Mouse (Mus musculus): Measurements from ENCODE around the gene Hmg20a. TPM values are rescaled to one million over a fixed set of nuclear protein-coding genes. Genes with fewer than 3 reads are reported as not detected.

Gene Hmg20a
- polyA plus RNA-seq, 1 experiment from 2014 or later = 72.6 TPM

DNA sequence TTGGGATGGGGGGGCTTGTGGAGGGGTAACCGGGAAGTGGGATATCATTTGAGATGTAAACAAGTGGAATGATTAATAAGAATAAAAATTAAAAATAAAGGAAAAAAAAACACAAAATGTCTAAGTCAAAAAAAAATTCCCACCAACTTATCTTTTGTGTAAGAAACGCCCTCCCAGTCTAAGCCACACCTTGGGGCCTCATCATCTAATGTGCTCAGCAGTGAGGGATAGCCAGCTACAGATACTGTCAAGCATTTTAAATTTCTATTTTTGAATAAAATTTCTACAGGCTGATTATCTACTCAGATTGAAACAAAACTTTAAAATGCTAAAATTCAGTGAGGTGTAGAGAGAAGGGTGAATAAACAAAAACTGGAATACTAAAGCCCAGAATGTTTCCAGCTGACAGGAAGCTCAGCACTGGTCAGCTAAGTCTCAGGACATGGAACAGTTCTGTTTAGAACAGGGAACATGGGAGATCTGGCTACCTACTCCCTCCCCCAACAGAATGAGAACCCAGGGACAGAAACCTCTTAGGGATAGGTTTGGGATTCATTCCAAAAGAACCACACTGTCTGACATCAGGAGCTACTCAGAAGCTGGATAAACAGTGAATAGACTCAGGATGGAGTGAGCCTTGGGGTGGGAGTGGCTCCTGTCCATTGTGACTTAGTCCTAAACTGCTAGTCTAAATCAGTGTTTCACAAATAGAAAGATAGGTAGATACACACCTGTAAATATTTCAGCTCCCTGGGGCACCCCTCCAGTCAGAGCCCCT lies 34.8 kb downstream of the Hmg20a start:
- Histone ChIP-seq H3K4me3 (replicated peaks) (no peak overlapping the region), H3K4me2 (no peak overlapping the region), H3K27me3 (replicated peaks) (no peaks in the 10 kb centered on the region), H3K9ac (replicated peaks) (no peak overlapping the region), H3K36me3 (0 out of 2 replicates have a peak, but pooled peaks cover 3% of the 10 kb centered on the region), H3K4me1 (peaks cover 5% of the 10 kb centered on the region; the same call in 1 of the 2 replicates), H3K27ac (replicated peaks) (no peak overlapping the region), H3K9me3 (replicated peaks) (no peaks in the 10 kb centered on the region)
- ATAC-seq (ENCODE audit: low FRiP score) = no peak
- WGBS = 89% methylated on average over 2 of the region's 2 CpGs

DNA sequence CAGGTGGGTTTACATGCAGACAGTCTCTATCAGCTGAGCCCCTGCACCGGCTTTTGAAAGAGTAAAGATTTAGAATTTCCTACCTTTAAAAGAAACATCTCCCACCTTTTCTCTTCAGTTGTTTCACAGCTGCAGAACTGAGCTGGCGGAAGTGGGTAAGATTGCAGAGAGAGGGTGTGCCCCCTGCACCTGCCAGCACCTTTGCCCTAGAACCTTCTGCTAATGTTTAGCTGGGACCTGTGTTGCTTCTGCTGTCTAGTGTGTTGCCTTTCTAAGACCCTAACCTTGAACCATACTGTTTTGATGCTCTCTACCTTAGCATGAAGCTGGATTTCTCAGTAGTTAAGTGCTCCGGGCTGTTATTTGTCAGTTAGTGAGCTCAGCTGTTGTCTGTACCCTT lies 38.0 kb downstream of the Hmg20a start:
- Histone ChIP-seq H3K9me3 (replicated peaks) (no peaks in the 10 kb centered on the region), H3K4me3 (replicated peaks) (no peak overlapping the region), H3K27me3 (replicated peaks) (no peaks in the 10 kb centered on the region), H3K27ac (replicated peaks) (no peak overlapping the region), H3K36me3 (0 out of 2 replicates have a peak, but pooled peaks cover 3% of the 10 kb centered on the region), H3K4me2 (no peak overlapping the region), H3K9ac (replicated peaks) (no peak overlapping the region), H3K4me1 (peaks cover 8% of the 10 kb centered on the region; the same call in 1 of the 2 replicates)
- 96% methylated on average over 3 of the region's 3 CpGs for WGBS
- no peak for ATAC-seq (ENCODE audit: low FRiP score)

DNA sequence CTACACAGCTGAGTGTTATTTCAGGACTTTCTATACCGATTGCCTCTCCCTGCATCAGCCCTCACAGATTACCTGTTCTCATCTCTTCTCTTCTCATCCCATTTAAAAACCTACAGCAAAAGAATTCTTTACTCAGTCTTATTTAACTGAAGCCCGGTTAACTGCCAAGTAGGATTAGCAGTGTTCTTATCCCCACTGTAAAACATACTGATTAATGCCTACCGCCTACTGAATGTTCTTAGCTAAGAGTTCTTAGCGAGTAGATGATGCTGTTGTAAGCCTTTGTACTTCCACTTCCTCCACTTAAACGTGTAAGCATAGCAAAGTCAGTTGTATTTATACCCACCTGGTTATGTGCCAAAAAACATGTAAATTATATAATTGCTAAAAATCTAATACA lies 42.6 kb downstream of the Hmg20a start:
- Histone ChIP-seq H3K4me1 (peaks cover 28% of the 10 kb centered on the region), H3K36me3 (no peaks in the 10 kb centered on the region), H3K27ac (replicated peaks) (no peak overlapping the region), H3K9me3 (replicated peaks) (no peaks in the 10 kb centered on the region), H3K27me3 (replicated peaks) (no peaks in the 10 kb centered on the region), H3K4me3 (replicated peaks) (no peak overlapping the region), H3K4me2 (no peak overlapping the region), H3K9ac (replicated peaks) (no peak overlapping the region)
- no peak for ATAC-seq (ENCODE audit: low FRiP score)
- 83% methylated on average over 5 of the region's 5 CpGs for WGBS

DNA sequence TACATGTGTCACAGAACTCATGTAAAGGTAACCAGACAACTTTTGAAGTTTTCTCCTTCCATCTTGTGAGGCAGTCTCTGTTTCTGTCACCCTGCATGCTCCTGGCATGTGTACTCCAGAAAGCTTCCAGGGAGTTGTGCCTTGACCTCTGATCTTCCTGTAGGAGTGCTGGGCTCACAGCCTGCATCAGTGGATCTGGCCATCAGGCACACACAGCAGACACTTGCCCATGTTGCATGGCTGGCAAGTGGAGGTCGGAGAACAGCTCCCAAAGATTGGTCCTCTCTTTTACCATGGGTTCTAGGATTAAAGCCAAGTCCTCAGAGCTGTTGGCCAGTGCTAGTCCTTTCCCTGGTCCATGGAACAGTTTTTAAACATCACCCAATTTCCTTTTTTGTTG lies 44.2 kb downstream of the Hmg20a start:
- peaks cover 36% of the 10 kb centered on the region for H3K4me1 ChIP-seq
- H3K4me3 ChIP-seq (replicated peaks) = no peak overlapping the region
- 100% methylated on average over 1 of the region's 1 CpGs for whole genome bisulfite sequencing
- ATAC-seq (ENCODE audit: low FRiP score) = no peak
- H3K27me3 ChIP-seq (replicated peaks) = no peaks in the 10 kb centered on the region
- H3K9ac ChIP-seq (replicated peaks) = no peak overlapping the region
- H3K27ac ChIP-seq (replicated peaks) = no peak overlapping the region
- H3K36me3 ChIP-seq = no peaks in the 10 kb centered on the region
- H3K9me3 ChIP-seq (replicated peaks) = no peaks in the 10 kb centered on the region
- no peak overlapping the region for H3K4me2 ChIP-seq

DNA sequence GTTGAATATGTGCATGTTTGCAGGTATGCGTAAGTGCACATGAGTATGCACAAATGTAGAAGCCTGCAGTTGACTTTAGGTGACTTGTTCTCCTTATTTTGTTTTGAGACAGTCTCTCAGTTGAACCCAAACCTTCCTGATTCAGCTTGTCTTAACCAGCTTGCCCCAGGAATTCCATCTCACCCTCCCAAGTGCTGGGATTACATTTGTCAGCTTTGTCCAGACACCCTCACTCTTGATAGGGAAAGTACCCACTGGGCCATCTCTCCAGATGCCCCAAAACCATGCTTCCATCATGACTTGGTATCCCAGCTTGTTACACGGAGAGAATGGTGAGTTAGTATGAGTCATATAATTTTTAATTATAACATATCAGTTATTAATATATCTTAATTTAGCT lies 44.6 kb downstream of the Hmg20a start:
- ATAC-seq (ENCODE audit: low FRiP score) = no peak
- Histone ChIP-seq H3K9me3 (replicated peaks) (no peaks in the 10 kb centered on the region), H3K4me2 (no peak overlapping the region), H3K9ac (replicated peaks) (no peak overlapping the region), H3K36me3 (no peaks in the 10 kb centered on the region), H3K4me3 (replicated peaks) (no peak overlapping the region), H3K4me1 (peaks cover 39% of the 10 kb centered on the region), H3K27me3 (replicated peaks) (no peaks in the 10 kb centered on the region), H3K27ac (replicated peaks) (no peak overlapping the region)
- 90% methylated on average over 2 of the region's 2 CpGs for whole genome bisulfite sequencing

DNA sequence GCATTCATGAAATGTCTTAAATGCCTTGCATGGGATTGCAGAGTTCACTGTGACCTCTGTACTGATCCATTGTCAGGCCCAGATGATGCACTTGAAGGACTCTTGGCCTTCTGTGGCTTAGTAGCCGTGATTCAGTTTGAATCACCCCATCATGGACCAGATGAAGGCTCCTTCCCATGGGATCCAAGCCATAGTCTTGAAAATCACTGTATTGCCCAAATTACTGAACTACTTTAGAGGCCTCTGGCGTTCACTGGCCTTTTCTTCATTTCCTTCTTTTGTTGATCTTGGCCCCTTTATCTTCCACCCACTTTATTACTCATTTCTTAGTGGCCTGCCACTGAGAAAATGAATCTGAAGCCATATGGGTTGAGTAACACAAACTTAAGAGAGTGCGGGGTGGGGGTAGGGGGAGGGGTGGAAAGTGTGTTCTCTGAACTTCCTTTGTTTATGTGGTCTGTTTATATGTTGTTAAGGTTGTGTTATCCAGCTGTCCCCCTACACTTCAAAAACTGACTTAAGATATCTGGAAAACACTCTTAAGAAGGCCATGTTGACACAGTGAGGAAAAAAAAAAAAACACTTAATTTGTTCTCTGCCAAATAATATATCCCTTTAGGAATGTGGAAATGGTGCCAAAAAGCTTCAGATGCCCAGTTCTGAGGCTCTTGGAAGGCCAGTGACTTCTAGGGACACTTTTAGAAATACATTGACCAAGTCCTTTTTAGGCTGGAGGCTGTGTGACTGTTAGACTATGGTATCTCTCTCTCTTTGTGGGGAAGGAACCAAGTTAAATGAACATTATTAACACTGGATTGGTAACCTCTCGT lies 45.5 kb downstream of the Hmg20a start:
- Histone ChIP-seq H3K36me3 (no peaks in the 10 kb centered on the region), H3K4me1 (peaks cover 39% of the 10 kb centered on the region)
- WGBS = 31% methylated on average over 4 of the region's 4 CpGs

DNA sequence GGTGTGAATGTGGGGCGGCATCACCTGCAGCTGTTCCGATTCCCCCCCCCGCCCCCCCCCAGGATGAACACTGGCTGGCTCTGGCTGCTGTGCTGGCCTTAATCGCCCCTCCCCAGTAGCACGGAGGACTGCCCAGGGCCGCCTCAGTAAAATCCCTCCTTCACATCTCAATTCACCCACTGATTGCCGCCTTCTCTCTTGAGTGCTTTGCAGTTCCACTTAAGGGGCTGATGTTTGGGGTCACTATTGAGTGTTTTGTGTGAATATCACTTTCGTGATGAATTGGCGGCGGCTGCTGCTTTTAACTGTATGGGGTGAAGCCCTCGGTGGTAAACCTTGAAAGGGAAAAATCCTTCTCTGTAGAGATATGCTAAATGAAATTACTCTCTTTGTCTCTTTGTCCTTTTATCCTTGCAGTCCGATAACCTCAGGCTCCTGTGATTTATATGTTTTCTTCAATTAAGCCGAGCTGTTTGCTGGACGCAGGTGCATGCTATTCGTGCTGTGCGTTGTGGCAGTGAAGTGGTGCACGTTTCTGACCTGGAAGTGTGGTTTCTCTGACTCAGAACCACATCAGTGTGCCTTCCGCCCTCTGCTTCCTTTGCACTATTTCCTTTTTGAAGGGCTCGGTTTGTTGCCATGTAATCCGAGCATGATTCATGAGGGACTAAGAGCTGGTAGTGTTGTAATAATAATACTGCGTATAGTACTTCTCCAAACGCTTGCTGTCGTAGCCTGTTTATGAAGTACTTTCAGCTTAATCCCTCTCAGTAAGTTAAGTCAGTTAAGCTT lies 46.6 kb downstream of the Hmg20a start:
- 8% methylated on average over 23 of the region's 23 CpGs for WGBS
- no peak overlapping the region for H3K4me3 ChIP-seq (replicated peaks)
- no peaks in the 10 kb centered on the region for H3K36me3 ChIP-seq
- peak overlapping the region; percentile 51 for H3K27ac ChIP-seq (replicated peaks)
- no peaks in the 10 kb centered on the region for H3K9me3 ChIP-seq (replicated peaks)
- ATAC-seq (ENCODE audit: low FRiP score) = no peak
- peak overlapping the region; percentile 38 for H3K4me2 ChIP-seq
- peaks cover 36% of the 10 kb centered on the region for H3K4me1 ChIP-seq
- no peaks in the 10 kb centered on the region for H3K27me3 ChIP-seq (replicated peaks)
- no peak overlapping the region for H3K9ac ChIP-seq (replicated peaks)

More for the DNA sequence above, 45.5 kb downstream of the Hmg20a start:
- H3K4me3 ChIP-seq (replicated peaks) = no peak overlapping the region
- no peaks in the 10 kb centered on the region for H3K9me3 ChIP-seq (replicated peaks)
- no peak for ATAC-seq (ENCODE audit: low FRiP score)
- no peaks in the 10 kb centered on the region for H3K27me3 ChIP-seq (replicated peaks)
- no peak overlapping the region for H3K9ac ChIP-seq (replicated peaks)
- H3K4me2 ChIP-seq = no peak overlapping the region
- H3K27ac ChIP-seq (replicated peaks) = no peak overlapping the region

DNA sequence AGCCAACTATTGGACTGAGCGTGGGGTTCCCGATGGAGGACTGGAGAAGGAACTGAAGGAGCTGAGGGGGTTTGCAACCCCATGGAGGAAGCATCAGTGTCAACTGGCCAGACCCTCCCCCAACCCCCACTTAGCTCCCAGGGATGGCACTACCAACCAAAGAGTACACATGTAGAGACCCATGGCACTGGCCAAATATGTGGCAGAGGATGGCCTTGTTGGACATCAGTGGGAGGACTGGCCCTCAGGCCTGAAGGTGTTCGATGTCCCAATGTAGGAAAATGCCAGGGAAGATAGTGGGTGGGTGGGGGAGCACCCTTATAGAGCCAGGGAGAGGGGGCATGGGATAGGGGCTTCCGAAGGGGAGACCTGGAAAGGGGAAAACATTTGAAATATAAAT lies 47.8 kb downstream of the Hmg20a start:
- 0 out of 2 replicates have a peak overlapping the region, but pooled peaks have one; percentile 15 for H3K27ac ChIP-seq (replicated peaks)
- no peaks in the 10 kb centered on the region for H3K36me3 ChIP-seq
- peaks cover 36% of the 10 kb centered on the region for H3K4me1 ChIP-seq
- no peak overlapping the region for H3K9ac ChIP-seq (replicated peaks)
- H3K4me3 ChIP-seq (replicated peaks) = no peak overlapping the region
- no peaks in the 10 kb centered on the region for H3K9me3 ChIP-seq (replicated peaks)
- H3K4me2 ChIP-seq = no peak overlapping the region
- H3K27me3 ChIP-seq (replicated peaks) = no peaks in the 10 kb centered on the region
- no peak for ATAC-seq (ENCODE audit: low FRiP score)
- 90% methylated on average over 4 of the region's 4 CpGs for WGBS

DNA sequence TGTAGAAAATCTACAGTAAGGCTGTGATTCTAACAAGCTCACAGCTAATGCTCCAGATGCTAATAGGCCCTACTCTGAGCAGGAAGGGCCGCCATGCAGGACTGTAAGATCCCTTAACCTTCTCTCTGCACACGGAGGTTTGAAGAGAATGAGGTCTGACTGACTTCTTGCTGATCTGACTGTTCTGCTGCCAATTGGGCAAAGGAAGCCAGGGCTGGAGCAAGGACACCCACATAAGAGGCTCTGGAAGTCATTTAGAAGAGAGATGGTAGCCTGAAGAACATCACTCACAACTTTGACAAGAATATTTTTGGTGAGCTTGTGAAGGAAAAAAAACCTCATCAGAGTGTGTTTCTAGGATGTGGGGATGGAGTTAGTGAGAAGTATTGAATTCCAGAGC lies 51.2 kb downstream of the Hmg20a start:
- Histone ChIP-seq H3K4me3 (replicated peaks) (no peak overlapping the region), H3K36me3 (peaks cover 14% of the 10 kb centered on the region), H3K4me2 (no peak overlapping the region), H3K27ac (replicated peaks) (no peak overlapping the region), H3K27me3 (replicated peaks) (no peaks in the 10 kb centered on the region), H3K9me3 (replicated peaks) (no peaks in the 10 kb centered on the region), H3K9ac (replicated peaks) (no peak overlapping the region), H3K4me1 (peaks cover 25% of the 10 kb centered on the region)
- no peak for ATAC-seq (ENCODE audit: low FRiP score)
- 55% methylated on average over 2 of the region's 2 CpGs for WGBS

DNA sequence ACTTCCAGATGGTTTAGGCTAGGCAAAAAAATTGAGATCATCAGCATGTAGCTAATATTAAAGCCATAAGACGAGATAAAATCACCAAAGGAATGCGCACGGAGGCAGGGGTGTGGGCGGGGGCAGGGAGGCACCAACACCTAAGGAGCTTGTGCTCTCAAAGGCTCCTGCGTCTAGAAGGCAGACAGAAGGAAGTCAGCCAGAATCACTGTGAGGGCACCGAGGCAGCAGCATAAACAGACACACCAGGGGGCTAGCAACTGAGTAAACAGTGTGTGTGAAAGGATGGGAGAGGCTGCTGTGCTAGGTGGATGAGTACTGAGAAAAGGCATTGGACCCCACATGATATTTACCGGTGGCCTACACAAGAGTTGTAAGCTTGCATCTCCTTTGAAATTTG lies 51.9 kb downstream of the Hmg20a start:
- WGBS = 42% methylated on average over 7 of the region's 7 CpGs

DNA sequence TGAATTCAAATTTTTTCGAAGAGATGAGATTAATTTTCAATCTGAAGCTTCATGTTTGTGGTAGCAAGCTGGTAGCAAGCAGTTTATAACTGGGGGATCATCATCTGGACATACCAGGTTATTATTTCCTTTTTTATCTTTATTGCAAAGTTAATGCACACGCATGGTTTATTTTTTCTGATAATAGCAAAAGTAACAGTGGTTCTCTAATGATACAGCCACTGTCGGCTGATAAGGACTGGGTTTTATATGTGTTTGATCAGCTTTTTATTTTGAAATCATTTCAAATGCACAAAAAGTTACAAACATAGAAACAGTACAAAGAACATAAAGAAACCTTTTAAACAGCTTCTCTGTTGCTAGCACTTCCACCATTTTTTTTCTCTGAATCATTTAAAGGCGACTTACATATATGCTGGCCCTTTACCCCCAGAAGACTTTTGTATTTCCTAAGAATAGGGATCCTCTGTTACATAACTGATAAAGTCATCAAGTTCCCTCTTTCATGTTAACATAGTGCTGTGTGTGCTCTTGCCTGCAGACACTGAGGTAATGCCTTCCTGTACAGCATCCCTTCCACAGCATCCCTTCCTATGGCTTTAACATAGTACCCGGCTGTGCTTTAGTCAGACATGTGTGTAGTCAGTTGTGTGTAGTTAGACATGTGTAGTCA lies 60.7 kb downstream of the Hmg20a start:
- no peak for ATAC-seq (ENCODE audit: low FRiP score)
- H3K9ac ChIP-seq (replicated peaks) = no peak overlapping the region
- no peaks in the 10 kb centered on the region for H3K27me3 ChIP-seq (replicated peaks)
- WGBS = 87% methylated on average over 5 of the region's 5 CpGs
- H3K4me3 ChIP-seq (replicated peaks) = no peak overlapping the region
- no peaks in the 10 kb centered on the region; the same call in 1 of the 2 replicates for H3K4me1 ChIP-seq
- peaks cover 24% of the 10 kb centered on the region for H3K36me3 ChIP-seq
- H3K27ac ChIP-seq (replicated peaks) = no peak overlapping the region
- no peaks in the 10 kb centered on the region for H3K9me3 ChIP-seq (replicated peaks)
- no peak overlapping the region for H3K4me2 ChIP-seq

More for the DNA sequence above, 51.9 kb downstream of the Hmg20a start:
- Histone ChIP-seq H3K27ac (replicated peaks) (no peak overlapping the region), H3K4me3 (replicated peaks) (no peak overlapping the region), H3K27me3 (replicated peaks) (no peaks in the 10 kb centered on the region), H3K4me1 (peaks cover 18% of the 10 kb centered on the region), H3K9ac (replicated peaks) (no peak overlapping the region), H3K9me3 (replicated peaks) (no peaks in the 10 kb centered on the region), H3K4me2 (no peak overlapping the region), H3K36me3 (peaks cover 18% of the 10 kb centered on the region)
- no peak for ATAC-seq (ENCODE audit: low FRiP score)

All from neural tube, embryonic 15.5 days (tissue).